Mouse (Mus musculus): ENCODE data around the gene Gng7.

GRCm38 (mm10) chr10:80901409-80902272 lies 113.1 kb downstream of the Gng7 start:
- TF ChIP-seq CTCF (IDR thresholded peaks at IDR 0.05; ENCODE audit: borderline replicate concordance, control insufficient read depth, extremely low read depth, insufficient read depth, low read length, poor library complexity) (no peak), POLR2A (IDR thresholded peaks at IDR 0.05; ENCODE audit: control insufficient read depth, extremely low read depth, insufficient read depth, low read length, poor library complexity) (no peak)
